Mouse (Mus musculus) cerebellum, postnatal 10 days (tissue): ENCODE measurements at regions not wholly inside any gene's neighbourhood (a gene's known extent, or its start where the extent isn't known, plus 50 kb on each side); places are given as distances from the start of the nearest gene placed in this dataset.
"Not testable (repeated sequence)": the region's sequence is repeated elsewhere in the genome, so short reads cannot be mapped to it uniquely, and the experiment has no call there.

Source experiments
- DNase-seq, 2 experiments: peaks; one replicate each; pipeline ENCODE4 v3.0.0; 2021; ENCODE audit warnings: mixed read lengths in 2 of 2

DNA sequence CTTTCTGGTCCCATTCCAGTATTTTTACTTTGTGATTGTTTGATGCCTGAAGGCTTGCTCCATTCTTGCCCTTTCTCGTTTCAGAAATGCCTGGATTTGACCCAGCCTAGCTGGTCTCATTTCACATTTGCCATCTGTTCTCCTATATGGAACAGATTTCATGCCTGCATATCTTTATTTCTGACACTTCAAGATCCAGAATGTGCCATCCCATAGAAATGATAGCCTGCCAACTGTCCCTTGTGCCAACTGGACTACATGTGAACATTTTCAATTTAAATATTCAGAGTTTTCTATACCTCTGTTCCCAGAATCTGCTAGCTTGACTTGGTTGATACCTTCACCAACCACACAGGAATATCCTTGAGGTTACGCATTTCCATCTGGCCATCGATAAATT, 669.0 kb downstream of the Fscb start:
- peak; percentile 56 to 61 for DNase-seq

DNA sequence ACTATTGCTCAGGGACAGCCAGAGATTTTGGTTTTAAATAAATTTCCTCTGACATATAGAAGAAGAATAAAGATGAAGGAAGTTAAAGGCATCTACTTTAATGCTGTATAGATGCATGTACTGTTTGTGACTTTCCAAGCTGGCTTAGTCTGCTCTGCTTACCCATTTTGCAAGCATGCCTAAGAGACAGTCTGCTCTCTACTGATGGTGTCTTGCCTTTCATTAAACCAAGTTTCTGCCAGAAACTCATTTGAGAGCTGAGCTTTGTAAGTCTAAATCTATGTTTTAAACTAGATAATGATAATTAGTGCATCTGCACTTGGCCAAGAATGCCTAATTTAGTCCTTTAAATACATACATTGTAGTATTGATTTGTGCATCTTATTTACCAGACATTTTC, 670.5 kb downstream of the Fscb start:
- no peak for DNase-seq

DNA sequence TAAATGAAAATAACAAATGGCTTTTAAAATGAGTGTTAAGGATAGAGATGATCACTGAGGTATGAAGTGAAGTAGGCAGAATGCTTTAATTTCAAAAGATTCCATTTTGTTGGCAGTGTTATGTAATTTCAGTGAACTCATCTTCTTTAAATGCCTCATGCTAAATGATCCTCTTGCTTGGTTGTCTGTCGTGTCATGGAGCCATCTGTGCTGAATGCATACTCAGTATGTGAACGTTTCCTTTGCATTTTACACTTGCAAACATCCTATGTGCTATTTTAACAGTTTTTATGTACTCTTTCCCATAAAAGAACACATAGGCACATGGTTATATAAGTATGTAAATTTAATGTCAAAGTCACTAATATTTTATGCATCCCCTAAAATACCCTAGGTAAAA, 682.8 kb downstream of the Fscb start:
- DNase-seq = no peak

DNA sequence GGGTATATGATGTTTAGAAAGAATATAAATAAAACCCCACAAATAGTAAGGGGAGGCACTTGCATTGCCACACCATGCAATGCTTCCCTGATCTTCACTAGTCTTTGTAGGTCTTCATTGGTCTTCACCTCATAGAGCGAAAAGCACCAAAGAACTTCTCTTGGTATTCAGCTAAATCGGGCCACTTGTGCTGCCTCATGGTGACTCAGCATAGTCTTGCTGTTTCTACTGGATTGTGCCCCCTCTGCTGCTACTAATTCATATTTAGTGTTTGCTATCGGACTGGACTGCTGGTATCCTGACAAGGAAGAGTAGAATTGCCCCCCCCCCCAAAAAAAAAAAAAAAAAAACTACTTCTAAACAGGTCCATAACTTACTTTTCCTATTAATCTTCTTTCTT, 696.6 kb downstream of the Fscb start:
- DNase-seq = no peak

DNA sequence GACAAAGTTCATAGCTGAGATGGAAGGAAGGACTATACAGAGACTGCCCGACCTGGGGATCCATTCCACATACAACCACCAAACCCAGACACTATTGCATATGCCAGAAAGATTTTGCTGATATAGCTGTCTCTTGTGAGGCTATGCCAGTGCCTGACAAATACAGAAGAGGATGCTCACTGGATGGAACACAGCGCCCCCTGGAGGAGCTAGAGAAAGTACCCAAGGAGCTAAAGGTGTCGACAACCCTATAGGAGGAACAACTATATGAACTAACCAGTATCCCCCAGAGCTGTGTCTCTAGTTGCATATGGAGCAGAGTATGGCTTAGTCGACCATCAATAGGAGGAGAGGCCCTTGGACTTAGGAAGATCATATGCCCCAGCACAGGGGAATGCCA, 713.4 kb downstream of the Fscb start:
- not testable (repeated sequence) for DNase-seq
